Mouse (Mus musculus) liver, embryonic 11.5 days (tissue): ENCODE results near the gene Mex3d. TPM values are rescaled to one million over a fixed set of nuclear protein-coding genes. Genes with fewer than 3 reads are reported as not detected.

Experiments used
- microRNA-seq: library from miRNA; unstranded; fragments of <30 nt; microRNA quantifications from one replicate; pipeline ENCODE4, GENCODE M21; 2017; ENCODE audit warnings: borderline number of aligned reads
- polyA plus RNA-seq: library from polyadenylated mRNA; unstranded; fragments of >200 nt; fragmentation: Nextera tagmentation; extraction: Ambion mirVana; gene quantifications from 2 replicates; pipeline ENCODE4 v1.2.1, GENCODE M21; 2014

The Mex3d gene
- polyA plus RNA-seq, 1 experiment from 2014 or later, result 3.7 TPM

Small RNAs within 50 kb of the gene (microRNA-seq; reads per million reads assigned to microRNA genes)
- not detected for gene Gm22721

Other genes starting within 250 kb of the Mex3d start
- 482 and 514 TPM in 2 replicates for gene Atp5d, start 249.0 kb downstream of the Mex3d start, polyA plus RNA-seq
- gene Cbarp, start 246.8 kb downstream of the Mex3d start, polyA plus RNA-seq, result 2.8 and 3.1 TPM in 2 replicates
- 19.2 and 20.1 TPM in 2 replicates for gene Midn, start 239.4 kb downstream of the Mex3d start, polyA plus RNA-seq
- 22.5 and 25.1 TPM in 2 replicates for gene Cirbp, start 221.7 kb downstream of the Mex3d start, polyA plus RNA-seq
- gene 1600002K03Rik, start 214.7 kb downstream of the Mex3d start, polyA plus RNA-seq, result 21.8 and 27.4 TPM in 2 replicates
- gene Efna2, start 208.2 kb downstream of the Mex3d start, polyA plus RNA-seq, result 9.4 and 10.7 TPM in 2 replicates
- 67.7 and 71.0 TPM in 2 replicates for gene Mum1, start 161.2 kb downstream of the Mex3d start, polyA plus RNA-seq
- gene Ndufs7, start 138.5 kb downstream of the Mex3d start, polyA plus RNA-seq, result 401 and 427 TPM in 2 replicates
- 49.0 and 49.7 TPM in 2 replicates for gene Gamt, start 126.6 kb downstream of the Mex3d start, polyA plus RNA-seq
- 49.2 and 55.0 TPM in 2 replicates for gene Dazap1, start 126.2 kb downstream of the Mex3d start, polyA plus RNA-seq
- gene Rps15, start 95.2 kb downstream of the Mex3d start, polyA plus RNA-seq, result 1,270 and 1,408 TPM in 2 replicates
- 0.30 and 0.45 TPM in 2 replicates for gene Apc2, start 91.7 kb downstream of the Mex3d start, polyA plus RNA-seq
- 46.2 and 47.8 TPM in 2 replicates for gene 2310011J03Rik, start 67.1 kb downstream of the Mex3d start, polyA plus RNA-seq
- 12.6 and 12.8 TPM in 2 replicates for gene Pcsk4, start 58.2 kb downstream of the Mex3d start, polyA plus RNA-seq
- 74.3 and 76.1 TPM in 2 replicates for gene Reep6, start 57.7 kb downstream of the Mex3d start, polyA plus RNA-seq
- 1.6 and 2.6 TPM in 2 replicates for gene Adamtsl5, start 39.2 kb downstream of the Mex3d start, polyA plus RNA-seq
- gene Plk5, start 31.2 kb downstream of the Mex3d start, polyA plus RNA-seq, result 0.25 TPM in 2 replicates
- 174 and 175 TPM in 2 replicates for gene Mbd3, start 11.9 kb upstream of the Mex3d start, polyA plus RNA-seq
- gene Uqcr11, start 19.2 kb upstream of the Mex3d start, polyA plus RNA-seq, result 835 and 866 TPM in 2 replicates
- 148 and 149 TPM in 2 replicates for gene Tcf3, start 46.0 kb upstream of the Mex3d start, polyA plus RNA-seq
- 0.94 and 1.3 TPM in 2 replicates for gene Onecut3, start 107.2 kb upstream of the Mex3d start, polyA plus RNA-seq
- gene Atp8b3, start 151.5 kb upstream of the Mex3d start, polyA plus RNA-seq, result 0.12 and 0.23 TPM in 2 replicates
- 31.8 and 33.4 TPM in 2 replicates for gene Rexo1, start 173.9 kb upstream of the Mex3d start, polyA plus RNA-seq
- 10.0 and 11.4 TPM in 2 replicates for gene Klf16, start 189.7 kb upstream of the Mex3d start, polyA plus RNA-seq
- gene Abhd17a, start 202.7 kb upstream of the Mex3d start, polyA plus RNA-seq, result 89.7 and 96.5 TPM in 2 replicates
- gene Scamp4, start 215.2 kb upstream of the Mex3d start, polyA plus RNA-seq, result 93.9 and 94.3 TPM in 2 replicates
- gene Adat3, start 215.2 kb upstream of the Mex3d start, polyA plus RNA-seq, result 9.7 TPM in 2 replicates
- 3.6 TPM in 2 replicates for gene Gm49322, start 218.4 kb upstream of the Mex3d start, polyA plus RNA-seq
- 92.3 and 96.1 TPM in 2 replicates for gene Csnk1g2, start 235.2 kb upstream of the Mex3d start, polyA plus RNA-seq